Mouse (Mus musculus) brain, embryonic 14.5 days (tissue): ENCODE results near the gene Nuak1.

Source experiments
- CTCF ChIP-seq: fragments of 200-500 bp; IDR thresholded peaks from 2 replicates; pipeline ENCODE4 v1.5.1; 2012; ENCODE audit warnings: inconsistent platforms, mild to moderate bottlenecking, moderate library complexity, borderline replicate concordance; ENCODE audit not compliant: insufficient read depth, insufficient read length; ENCODE audit errors: extremely low read depth
- POLR2A ChIP-seq: fragments of 200-500 bp; IDR thresholded peaks from 2 replicates; pipeline ENCODE4 v1.6.1; 2012; ENCODE audit warnings: mild to moderate bottlenecking, inconsistent platforms, borderline replicate concordance; ENCODE audit not compliant: poor library complexity, insufficient read depth, insufficient read length, severe bottlenecking; ENCODE audit errors: extremely low read depth

GRCm38 (mm10) chr10:84477045-84477612 lies 36.7 kb upstream of the Nuak1 start:
- TF ChIP-seq POLR2A (no peak), CTCF (no peak)
